Mouse (Mus musculus) subcutaneous adipose tissue, adult 2 months (tissue): ENCODE results near the gene Cdc123. TPM values are rescaled to one million over a fixed set of nuclear protein-coding genes. Genes with fewer than 3 reads are reported as not detected.

Experiments
- polyA plus RNA-seq: library from polyadenylated mRNA; depleted of rRNA; stranded (reverse); fragments of >200 nt; gene quantifications from 2 replicates; pipeline ENCODE4 v1.2.3, GENCODE M21; 2012; ENCODE audit warnings: low replicate concordance; rRNA removed

Gene Cdc123
- polyA plus RNA-seq: 104 and 109 TPM in 2 replicates

GRCm38 (mm10) chr2:5844873-5845631 lies at the start of gene Cdc123, which contains the start of gene Nudt5:
TSS of gene Cdc123 (minus strand) at chr2:5845164.
TSS of gene Nudt5 (plus strand) at chr2:5845019.

GRCm38 (mm10) chr2:5862834-5863233 lies 17.9 kb upstream of the Cdc123 start, which contains the start of gene Gm13199:
TSS of gene Gm13199 (minus strand) at chr2:5862934.

Other genes with a start within 250 kb of the Cdc123 start
- gene Camk1d, start 130.6 kb downstream of the Cdc123 start, polyA plus RNA-seq: 1.5 and 7.0 TPM in 2 replicates
- gene Nudt5, start 145 bp downstream of the Cdc123 start, polyA plus RNA-seq: 18.3 and 19.4 TPM in 2 replicates
- gene Gm13199, start 17.8 kb upstream of the Cdc123 start, polyA plus RNA-seq: 1.6 and 2.3 TPM in 2 replicates
- 59.4 and 85.8 TPM in 2 replicates for gene Sec61a2, start 50.3 kb upstream of the Cdc123 start, polyA plus RNA-seq
- gene Dhtkd1, start 97.6 kb upstream of the Cdc123 start, polyA plus RNA-seq: 7.1 and 10.3 TPM in 2 replicates
- gene Upf2, start 106.3 kb upstream of the Cdc123 start, polyA plus RNA-seq: 3.4 and 5.7 TPM in 2 replicates